Mouse (Mus musculus) kidney, postnatal 10 days (tissue): ENCODE results near the gene Cntn4.
A peak's percentile ranks its signal among the peaks of the same experiment; 100 is the strongest.

Experiments used
- DNase-seq: peaks from one replicate; pipeline ENCODE4 v3.0.0; 2021; ENCODE audit warnings: mixed read lengths

Cntn4 gene

DNA sequence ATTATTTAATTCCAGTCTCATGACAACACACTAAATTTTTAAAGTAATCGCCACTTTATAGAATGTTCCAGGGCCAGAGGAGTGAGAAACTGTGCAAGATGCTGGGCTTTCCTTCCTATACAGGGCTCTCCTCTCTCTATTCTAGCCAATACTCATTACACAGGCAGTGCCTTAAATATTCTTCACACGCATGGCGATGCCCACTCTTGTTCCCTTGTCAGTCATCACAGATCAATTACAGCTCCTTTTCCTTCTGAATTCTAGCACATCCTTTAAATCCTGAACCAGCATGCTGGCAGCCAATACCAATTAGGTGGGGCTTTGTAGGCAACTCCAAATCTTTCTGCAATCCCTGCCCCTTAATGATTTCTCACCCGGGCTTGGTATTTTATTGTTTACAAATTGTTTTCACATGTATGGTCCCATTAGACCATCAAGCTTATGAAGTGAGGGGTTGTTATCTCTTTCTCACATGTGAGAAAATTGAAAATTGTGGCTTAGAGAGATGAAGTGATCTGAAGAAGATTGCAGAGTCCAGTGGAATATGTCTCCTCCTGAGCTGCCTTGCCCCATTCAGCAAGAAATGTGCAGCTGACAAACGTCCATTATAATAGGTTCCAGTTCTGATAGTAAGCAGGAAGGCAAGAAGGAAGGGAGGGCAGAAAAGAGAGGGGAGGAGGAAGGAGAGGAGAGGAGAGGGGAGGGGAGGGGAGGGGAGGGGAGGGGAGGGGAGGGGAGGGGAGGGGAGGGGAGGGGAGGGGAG lies 789.0 kb downstream of the Cntn4 start:
- DNase-seq, result no peak

DNA sequence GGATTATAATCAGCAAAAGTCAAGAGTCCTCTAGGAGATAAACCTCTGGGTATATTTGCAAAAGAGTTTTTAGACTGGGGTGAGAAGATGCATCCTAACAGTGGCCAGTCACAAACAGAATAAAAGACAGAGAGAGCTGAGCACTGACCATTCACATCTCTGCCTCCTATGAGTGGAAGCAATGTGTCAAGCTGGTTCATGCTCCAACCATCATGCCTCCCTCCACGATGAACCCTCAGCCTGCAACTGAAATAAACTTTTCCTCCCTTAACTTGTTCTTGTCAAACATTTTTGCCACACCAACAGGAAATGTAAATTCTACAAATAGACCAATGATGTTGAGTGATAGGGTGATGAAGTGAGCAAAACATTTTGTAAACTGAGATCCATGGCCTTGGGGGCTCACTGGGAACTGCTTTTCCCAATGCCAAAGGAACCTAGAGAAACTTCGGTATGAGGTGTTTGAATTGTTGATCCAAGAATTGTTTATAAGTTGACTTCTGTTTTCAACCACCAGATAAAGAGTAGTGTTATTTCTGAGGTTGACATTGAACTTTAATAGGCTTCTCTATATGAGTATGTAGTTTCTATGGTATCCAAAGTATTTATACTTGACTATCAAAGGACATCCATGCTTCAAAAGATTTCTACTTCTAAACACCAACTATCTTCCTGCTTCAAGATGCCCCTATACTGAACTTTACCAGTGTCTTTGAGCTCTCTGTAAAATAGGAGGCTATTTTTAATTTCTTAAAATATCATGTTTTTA lies 794.6 kb downstream of the Cntn4 start:
- DNase-seq, result no peak

DNA sequence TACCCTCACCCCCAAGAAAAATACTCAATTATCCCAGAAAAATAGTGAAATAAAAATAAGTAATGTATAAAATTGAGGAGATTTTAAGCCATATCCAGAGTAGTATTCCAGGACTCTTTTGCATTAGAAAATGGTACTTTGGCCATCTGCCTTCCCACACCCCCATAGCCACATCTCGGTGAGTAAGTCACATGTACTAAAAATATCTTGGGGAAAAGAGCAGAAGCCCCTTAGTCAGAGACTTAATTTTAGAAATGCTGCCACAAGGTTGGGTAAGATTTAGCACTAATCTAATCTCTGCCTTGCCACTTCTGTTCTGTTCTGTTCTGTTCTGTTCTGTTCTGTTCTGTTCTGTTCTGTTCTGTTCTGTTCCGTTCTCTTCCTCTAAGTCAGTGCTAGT lies 796.4 kb downstream of the Cntn4 start:
- DNase-seq, result no peak

DNA sequence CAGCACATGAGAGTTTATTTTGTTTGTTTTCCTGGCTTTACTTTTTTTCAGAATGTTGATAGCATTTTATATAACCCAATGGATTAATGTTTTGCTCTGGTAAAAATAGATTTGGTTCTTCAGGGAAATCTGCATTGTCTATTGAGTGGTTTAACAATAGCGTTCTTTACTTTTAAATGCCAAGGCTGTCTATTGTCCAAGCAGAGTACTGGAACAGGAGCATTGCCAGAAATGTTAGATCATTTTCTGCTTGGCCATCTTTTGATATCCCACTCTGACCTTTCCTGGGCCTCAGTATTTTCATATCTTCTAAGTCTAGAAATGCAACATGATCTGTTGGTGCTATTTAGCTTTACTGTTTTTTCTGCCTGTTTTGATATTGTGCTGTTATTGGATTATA lies 804.1 kb downstream of the Cntn4 start:
- DNase-seq, result no peak

DNA sequence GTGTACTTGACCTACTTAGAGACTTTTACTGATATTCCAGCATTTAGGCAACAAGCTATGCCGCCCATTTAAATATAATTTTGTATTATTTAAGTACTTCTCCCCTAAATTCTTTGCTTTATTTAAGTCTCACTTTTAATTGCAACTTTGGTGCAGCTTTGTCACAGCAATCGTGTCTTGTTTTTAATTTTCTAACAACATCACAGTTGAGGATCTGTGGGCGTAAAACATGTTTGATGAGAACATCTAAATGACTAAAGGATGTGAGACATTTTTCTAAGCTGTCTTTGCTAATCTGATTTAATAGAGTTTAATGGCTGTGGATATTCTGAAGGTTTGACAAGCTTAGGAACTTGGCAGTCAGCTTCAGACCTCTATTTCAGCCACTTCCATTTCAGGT lies 818.8 kb downstream of the Cntn4 start:
- DNase-seq, result no peak

DNA sequence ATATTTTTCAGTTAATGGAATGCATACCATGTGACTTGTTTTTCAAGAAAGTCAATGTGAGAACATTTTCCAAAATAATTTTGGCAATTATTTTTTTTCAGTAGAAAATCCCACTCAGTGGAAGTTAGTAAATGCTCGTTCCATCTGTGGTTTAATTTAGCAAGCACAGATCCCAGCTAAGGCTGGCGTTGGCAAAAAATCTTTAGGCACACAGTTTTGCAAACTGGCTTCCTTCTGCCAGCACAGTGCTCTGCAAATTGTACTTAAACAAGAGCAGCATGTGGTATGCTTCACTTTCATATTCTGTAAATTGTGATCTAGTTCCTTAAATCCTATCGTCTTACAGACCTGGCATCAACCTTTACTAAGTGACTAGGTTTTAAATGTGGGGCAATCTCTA lies 821.7 kb downstream of the Cntn4 start:
- no peak for DNase-seq

DNA sequence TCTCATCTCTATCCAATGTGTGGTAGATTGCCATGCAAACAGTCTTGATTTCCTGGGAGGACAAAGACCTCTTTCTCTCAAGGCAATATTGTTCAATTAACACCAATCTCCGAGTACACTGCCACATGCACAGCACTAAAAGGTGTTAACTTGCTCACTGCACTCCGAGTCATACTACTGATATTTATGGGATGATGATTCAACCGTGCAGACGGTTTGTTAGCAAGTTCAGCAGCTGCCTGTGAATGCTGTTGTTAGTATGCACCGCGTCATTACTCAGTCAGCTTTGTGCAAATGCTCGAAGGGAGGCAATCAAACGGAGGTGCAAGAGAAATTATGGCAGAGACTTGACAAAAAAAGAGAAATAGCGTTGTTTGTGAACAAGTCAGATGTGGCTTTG lies 826.5 kb downstream of the Cntn4 start:
- no peak for DNase-seq

DNA sequence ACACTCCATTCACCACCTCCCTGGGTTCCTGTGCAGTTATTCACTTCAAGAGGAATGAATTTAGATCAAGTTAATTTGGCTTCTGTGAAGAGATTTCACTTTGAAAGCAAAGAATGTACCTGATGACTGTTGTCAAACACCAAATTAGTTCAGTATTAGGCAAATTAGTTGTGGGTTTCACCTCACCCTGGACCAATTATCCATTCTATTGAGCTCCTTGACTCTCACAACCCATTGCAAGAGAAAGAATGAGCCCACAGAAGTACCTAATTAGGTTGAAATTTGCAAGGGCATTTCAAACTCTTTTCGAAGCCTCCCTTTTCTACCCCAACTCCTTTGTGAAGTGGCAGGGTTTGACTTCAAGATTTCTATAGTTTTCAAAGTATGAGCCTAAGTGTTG lies 842.9 kb downstream of the Cntn4 start:
- no peak for DNase-seq

DNA sequence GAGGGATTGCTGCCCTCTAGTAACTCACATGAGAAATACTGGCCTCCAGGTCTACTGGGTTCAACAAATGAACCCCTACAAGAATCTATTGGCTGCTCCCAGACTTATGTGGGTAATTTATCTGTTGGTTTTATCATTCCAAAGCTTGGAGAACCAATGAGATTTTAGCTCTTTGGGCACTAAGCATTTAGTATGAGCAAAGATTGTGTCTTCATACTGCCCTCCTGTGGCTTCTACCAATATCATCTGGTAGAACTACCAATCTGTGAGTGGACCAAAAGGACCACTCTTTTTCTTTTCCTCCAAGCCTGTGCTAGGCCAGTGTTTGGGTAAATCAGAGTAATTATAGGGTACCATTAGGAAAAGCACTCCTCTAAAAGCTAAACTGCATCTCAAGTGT lies 866.0 kb downstream of the Cntn4 start:
- no peak for DNase-seq

DNA sequence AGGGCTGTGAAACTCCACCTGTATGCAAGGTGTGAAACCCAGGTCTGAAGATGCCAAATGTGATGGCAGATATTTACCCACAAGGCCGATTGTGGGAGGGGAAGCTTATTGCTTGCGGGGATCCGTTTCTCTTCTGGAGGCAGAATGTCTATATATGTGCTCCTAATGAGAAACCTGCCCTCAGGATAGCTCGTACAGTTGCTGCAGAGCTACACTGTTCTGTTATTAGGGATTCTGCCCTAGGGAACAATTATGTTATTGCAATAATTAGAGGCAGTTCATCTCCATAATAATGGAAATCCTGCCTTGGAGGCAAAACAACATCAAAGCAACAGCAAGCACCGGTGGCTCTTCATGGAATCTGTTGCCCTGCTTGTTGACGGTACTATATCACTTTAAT lies 884.2 kb downstream of the Cntn4 start:
- DNase-seq, result no peak

DNA sequence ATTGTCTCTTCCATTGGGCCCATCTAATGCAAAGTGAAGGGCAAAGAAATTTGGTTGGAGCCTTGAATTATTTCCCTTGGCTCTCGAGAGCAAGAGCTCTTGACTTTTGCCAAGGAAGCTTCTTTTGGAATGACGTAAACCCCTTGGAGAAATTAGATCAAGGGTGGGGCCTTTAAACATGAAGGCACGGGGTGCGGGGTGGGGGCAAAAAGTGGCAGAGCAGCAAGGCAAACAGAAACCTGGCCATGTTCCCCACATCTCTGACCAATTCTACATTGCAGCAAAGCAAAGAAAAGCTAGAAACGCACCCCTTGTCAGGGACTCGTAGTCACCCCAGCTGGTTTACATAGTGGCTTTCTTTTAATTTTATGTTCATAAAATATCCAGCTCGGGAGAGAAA lies 887.9 kb downstream of the Cntn4 start:
- DNase-seq, result peak; percentile 5

DNA sequence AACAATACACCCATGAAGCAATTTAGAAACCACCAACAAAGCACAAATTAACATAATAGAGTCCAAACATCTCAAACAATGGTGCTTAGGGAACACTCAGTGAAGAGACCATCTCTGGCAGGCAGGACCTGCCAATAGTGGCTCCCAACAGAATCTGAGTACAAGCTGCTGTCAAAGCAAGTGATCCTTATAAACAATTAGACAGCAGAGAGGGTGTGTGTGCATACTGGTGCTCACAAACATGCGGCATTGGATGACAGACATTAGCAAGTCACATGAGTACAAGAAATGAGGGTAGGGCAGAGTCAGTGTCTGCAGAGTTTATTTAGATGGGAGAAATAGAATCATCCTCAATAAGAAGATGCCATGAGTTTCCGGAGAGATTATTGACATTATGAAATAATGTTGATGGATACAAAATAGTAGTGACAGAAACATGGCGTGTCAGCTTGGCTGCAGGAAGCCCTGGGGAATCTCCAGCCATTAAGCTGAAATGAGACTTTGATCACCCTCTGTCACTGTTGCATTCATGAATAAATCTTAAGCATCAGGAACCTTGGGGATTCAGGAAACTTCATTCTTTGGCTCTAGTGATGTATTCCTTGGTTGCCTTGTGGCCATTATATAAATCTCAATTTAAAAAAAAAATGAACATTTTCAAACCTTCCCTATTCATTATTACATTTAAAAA lies 888.5 kb downstream of the Cntn4 start:
- DNase-seq, result no peak

DNA sequence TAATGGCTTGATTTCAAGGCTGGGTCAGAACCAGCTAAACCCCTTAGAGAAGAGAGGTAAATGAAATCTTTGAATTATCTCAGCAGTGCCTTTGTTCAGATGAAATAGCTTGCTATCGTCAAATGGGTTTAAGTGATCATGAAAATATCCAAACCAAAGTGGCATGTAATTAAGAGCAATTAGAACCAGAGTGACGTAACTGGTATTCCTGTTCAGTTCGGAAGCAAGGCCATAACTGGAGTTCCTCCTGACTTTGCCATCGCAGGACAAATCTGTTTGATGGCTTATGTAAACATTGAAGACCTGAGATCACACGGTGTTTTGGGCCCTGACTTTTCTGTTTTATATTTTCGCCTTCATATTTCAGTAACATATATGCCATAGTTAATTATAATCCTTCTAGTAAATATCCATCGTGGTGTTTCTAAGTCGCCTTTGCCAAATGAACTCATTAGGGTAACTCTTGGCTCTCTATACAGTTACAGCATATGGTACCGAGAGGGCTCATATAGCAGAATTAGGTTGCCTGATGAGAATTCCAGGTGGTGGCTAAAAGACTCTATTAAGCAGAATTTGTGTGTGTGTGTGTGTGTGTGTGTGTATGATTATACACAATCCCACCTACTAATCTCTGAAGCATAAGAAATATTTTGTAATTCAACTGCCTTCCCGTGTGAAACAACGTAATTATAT lies 889.6 kb downstream of the Cntn4 start:
- DNase-seq, result no peak

DNA sequence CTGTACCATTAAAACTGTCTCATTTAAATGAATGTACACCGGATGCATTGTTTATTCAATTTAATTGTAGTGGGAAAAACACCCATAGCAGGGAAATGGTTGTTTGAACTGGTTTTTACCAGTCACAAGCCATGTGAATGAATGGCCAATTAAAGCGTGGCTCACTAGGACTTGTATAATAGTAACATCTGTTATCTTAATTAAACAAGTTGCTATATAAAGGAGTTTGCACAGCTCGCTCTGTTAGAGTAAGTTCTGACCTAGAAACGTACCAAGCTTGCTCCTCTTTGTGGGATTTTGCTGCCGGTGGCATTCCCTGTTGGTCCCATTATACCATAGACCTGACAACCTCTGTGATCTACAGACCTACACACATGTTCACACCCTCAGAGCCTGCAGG lies 902.7 kb downstream of the Cntn4 start:
- DNase-seq, result no peak

DNA sequence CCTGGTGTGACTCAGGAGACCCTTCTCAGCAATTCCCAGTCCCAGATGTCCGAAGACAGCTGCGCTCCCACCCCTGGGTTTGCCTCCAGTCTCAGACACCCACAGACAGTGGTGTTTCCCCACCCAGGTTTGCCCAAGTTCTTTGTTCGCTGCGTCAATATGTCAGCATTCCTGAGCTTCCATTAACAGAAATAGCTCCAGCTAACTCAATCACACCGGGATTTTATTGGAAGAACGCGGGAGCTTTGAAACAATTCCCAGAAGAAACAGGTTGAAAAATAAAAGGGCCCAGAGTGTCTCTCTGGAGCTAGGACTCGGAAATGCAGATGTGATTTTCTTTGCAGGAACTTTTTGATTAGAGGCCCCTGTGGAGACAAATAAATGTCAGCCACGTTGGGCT lies 916.3 kb downstream of the Cntn4 start:
- no peak for DNase-seq

DNA sequence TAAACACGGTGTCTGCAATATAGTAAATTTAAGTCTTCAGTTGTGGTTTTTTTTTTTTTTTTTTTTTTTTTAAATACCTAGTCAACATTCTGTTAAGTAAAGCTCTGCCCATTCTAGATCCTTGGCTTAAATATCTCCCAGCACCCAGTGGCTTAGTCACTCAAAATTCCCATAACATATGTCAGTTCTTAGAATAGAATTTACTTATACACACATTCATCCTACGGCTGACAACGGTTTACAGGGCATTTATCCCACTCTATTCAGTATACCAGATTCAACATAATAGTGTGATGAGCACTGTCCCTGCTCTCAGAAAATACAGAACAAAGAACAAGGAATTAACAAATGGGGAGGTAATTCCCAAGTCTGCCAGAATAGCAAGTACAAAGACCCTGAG lies 939.6 kb downstream of the Cntn4 start:
- no peak for DNase-seq

DNA sequence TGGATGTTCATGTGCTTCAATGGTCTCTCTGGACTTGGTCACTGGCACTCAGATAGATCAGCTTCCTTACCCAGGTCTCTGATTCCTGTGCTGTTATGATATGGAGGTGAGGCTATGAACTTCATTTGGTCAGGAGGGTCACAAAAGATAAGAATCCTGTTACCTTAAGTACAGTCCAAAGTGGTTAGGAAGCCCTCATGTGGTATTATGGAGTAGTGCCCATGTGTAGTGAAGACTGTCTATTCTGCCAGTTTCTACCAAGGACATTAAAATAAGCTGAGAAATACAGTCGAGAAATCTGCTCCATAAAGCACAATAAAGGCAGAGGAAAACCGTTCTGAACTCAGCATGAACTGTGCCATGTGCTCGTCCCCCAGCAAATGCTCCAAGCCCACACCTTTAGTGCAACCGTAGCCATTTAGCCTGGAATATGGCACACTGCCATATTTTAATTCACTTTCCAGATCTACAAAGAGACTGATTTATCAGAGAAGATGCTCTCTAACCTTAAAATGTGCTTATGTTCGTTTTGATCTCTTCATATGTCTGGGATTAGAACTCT lies 943.8 kb downstream of the Cntn4 start:
- DNase-seq, result no peak

DNA sequence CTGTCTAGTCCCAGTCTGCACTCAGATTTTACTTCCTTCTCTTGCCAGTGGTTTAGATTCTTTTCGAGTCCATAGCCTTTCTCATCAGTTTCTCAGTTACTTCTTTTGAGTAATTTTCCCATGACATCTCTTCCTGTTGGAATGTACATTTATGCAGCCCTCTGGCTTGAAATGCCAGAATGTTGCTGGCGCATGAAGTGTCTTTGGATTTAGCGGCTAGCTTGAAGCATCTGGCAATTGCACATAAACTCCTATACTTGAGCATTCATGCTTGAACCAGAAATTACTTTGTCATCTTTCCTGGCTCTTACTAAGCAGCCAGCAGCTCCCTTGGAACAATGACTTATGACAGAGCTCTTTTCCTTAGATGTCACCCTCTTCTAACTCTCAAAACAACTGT lies 965.6 kb downstream of the Cntn4 start:
- DNase-seq, result no peak

DNA sequence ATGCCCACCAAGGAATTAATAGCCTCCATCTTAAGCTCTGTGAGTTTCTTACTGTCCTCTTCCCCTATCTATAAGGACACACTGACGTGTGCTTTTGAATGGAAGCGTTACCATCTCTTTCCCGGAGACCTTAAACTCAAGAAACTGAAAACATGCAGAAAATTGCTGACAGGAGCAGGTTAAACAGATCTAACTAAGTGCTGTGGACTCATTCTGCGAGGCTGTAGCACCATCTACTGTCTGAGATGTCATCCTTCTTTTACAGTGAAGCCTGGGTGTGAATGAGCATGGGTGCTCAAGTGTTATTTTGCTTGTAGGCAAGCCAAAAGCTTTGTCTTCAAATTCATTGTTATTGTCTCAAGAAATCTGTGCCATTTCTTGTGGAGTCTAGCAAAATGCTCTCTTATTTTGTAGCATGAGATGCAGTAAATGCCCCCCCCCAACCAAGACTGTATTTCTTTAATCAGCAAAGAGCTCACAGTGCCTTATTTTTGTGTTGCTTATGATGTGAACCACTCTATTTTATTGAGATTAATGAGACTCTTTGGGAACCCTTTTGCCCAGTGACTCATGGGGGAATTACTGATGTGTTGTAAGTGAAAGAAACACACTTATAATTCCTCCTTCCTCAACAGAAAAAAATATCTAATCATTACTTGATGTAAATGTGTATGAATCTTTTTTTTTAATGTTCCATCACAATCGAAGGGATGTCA lies 968.2 kb downstream of the Cntn4 start:
- peak; percentile 75 for DNase-seq

DNA sequence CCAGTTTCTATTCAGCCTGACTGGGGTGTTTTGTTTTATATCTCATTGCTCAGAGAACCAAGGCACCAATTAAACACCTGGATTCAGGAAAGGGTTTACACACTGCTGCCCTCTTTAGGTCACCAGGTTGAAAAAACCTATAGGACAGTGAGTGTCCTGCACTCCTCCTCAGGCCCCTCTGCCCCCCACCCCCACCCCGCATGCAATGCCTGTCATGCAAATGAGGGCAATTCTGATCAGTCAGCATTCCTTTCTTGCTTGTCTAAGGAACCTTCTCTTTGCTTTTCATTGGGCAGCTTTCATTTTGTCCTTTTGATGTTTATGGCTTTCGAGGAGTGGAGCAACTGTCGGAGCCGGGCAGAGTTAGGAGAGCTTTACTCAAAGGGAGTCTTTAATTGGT lies 969.5 kb downstream of the Cntn4 start:
- no peak for DNase-seq

DNA sequence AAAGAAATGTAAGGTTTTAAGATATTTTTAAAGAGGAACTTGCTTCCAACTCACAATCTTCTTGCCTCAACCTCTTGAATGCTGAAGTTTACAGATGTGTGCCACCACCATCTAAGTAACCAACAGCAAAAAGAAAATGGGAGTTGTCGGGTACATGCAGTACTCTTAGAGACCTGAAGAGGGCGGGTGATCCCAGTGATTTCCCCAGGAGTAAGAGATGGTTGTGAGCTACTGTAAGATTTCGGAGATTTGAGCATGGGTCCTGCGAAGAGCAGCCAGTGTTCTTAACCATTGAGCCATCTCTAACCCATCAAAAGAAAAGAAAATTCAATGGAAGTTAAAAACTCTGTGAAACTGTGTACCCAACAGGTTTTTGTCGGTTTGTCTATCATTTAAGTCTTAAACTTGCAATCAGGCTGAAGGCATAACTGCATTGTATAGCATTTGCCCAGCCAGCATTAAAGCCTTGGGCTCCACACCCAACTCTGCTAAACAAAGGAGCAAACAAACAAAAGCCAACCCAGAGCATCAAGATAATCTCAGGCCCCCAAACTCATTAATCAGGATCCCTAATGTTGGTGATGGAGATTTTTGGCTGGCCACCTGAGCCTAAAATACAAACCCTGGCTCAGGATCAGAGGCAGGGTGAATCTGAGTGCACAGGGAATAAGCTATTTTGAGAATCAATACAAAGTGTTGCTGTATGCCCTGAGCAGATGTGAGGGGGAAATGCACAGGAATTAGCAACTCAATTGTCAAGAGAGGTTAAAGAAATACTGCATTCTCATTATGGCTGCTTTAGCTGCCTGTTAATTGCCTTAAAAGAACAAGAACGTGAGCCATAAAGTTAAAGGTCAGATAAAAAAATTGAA lies 986.6 kb downstream of the Cntn4 start:
- peak; percentile 73 for DNase-seq
